Mouse (Mus musculus): ENCODE data around the gene Vat1. TPM values are rescaled to one million over a fixed set of nuclear protein-coding genes. Genes with fewer than 3 reads are reported as not detected.
A peak's percentile ranks its signal among the peaks of the same experiment; 100 is the strongest.

Gene Vat1
- polyA plus RNA-seq, 1 experiment = 204 TPM

DNA sequence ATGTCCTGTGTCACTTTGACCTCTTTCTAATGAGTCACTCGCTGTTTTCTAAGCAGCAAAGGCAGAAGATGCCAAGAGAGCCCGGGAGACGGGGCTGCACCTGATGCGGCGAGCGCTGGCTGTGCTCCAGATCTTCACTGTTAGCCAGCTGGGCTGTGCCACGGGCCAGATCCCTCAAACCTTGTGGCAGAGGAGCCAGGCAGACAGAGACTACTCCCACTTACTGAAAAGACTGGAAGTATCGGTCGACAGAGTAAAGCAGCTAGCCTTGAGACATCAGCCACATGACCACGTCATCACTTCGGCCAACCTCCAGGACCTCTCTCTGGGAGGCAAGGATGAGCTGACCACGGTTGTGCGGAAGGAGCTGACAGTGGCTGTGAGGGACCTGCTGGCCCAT, 32.6 kb downstream of the Vat1 start:
- DNase-seq (ENCODE audit: low read depth) = peak; percentile 26
- TF ChIP-seq POLR2A (IDR thresholded peaks at IDR 0.05; ENCODE audit: borderline replicate concordance, extremely low read depth, insufficient read depth, insufficient read length, poor library complexity, severe bottlenecking) (no peak), CTCF (IDR thresholded peaks at IDR 0.05; ENCODE audit: borderline replicate concordance, extremely low read depth, insufficient read depth, insufficient read length) (no peak)

DNA sequence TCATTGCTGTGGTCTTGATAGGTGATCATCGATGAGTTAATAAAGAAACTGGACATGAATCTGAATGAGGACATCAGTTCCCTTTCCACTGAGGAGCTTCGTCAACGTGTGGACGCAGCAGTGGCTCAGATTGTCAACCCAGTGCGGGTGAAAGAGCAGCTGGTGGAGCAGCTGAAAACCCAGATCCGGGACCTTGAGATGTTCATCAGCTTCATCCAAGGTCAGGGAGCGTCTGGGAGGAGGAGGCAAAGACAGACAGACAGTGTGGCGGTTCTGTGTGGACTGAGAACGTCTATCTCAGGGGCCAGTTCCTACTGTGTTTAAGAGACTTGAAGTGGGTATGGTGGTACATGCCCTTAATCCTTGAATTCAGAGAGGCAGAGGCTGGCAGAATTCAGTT, 34.7 kb downstream of the Vat1 start:
- no peak for DNase-seq (ENCODE audit: low read depth)
- TF ChIP-seq POLR2A (IDR thresholded peaks at IDR 0.05; ENCODE audit: borderline replicate concordance, extremely low read depth, insufficient read depth, insufficient read length, poor library complexity, severe bottlenecking) (no peak), CTCF (IDR thresholded peaks at IDR 0.05; ENCODE audit: borderline replicate concordance, extremely low read depth, insufficient read depth, insufficient read length) (no peak)

GRCm38 (mm10) chr11:101426165-101426564, 39.9 kb downstream of the Vat1 start:
- no peak for TF ChIP-seq POLR2A (IDR thresholded peaks at IDR 0.05; ENCODE audit: borderline replicate concordance, extremely low read depth, insufficient read depth, insufficient read length, poor library complexity, severe bottlenecking)
- TF ChIP-seq CTCF (IDR thresholded peaks at IDR 0.05; ENCODE audit: borderline replicate concordance, extremely low read depth, insufficient read depth, insufficient read length) = no peak
- DNase-seq (ENCODE audit: low read depth) = no peak

DNA sequence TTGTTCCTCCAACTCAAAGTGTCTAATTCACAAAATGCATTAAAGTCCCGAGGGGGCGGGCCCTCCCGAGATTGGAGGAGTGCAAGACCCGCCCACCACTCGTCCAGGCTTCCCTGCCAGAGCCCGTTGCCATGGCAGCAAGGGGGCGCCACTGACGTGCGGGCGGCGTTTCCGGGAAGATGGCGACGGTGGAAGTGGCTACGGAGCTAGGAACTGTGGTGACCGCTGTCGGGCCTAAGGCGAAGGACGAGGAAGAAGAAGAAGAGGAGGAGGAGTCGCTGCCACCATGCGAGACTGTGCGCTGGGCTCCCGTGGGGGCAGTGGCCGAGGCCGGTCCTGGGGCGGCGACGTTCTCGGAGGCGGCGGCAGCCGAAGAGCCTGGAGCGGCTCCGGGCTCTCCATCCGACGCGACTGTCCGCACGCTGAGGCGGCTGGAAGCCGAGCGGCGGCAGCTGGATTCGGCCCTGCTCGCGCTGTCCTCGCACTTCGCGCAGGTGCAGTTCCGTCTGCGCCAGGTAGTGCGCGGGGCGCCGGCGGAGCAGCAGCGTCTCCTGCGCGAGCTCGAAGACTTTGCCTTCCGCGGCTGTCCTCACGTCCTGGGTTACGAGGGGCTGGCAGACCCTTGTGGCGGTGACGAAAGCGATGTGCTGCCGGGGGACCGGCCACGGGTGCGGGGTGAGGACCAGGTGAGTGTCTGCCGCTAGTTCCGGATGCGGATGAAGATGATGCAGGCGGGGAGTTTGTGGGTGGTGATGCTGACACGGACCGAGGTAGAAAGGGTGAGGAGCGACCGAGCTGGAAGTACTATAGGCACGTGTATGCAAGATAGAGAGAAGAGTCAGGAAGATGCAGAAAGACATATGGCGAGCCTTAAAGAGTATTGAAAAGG, 40.9 kb downstream of the Vat1 start, which contains the start of the genes Rundc1 and Ptges3l:
Gene Rundc1 (plus strand): TSS at position 161 of the 889 bp plus-strand sequence.
Gene Ptges3l (minus strand): TSS at position 409 of the 889 bp plus-strand sequence.
- DNase-seq (ENCODE audit: low read depth) = peak; percentile 98
- no peak for TF ChIP-seq CTCF (IDR thresholded peaks at IDR 0.05; ENCODE audit: borderline replicate concordance, extremely low read depth, insufficient read depth, insufficient read length)
- 0 out of 2 replicates have a peak, but pooled peaks have one; percentile 16 for TF ChIP-seq POLR2A (IDR thresholded peaks at IDR 0.05; ENCODE audit: borderline replicate concordance, extremely low read depth, insufficient read depth, insufficient read length, poor library complexity, severe bottlenecking)

DNA sequence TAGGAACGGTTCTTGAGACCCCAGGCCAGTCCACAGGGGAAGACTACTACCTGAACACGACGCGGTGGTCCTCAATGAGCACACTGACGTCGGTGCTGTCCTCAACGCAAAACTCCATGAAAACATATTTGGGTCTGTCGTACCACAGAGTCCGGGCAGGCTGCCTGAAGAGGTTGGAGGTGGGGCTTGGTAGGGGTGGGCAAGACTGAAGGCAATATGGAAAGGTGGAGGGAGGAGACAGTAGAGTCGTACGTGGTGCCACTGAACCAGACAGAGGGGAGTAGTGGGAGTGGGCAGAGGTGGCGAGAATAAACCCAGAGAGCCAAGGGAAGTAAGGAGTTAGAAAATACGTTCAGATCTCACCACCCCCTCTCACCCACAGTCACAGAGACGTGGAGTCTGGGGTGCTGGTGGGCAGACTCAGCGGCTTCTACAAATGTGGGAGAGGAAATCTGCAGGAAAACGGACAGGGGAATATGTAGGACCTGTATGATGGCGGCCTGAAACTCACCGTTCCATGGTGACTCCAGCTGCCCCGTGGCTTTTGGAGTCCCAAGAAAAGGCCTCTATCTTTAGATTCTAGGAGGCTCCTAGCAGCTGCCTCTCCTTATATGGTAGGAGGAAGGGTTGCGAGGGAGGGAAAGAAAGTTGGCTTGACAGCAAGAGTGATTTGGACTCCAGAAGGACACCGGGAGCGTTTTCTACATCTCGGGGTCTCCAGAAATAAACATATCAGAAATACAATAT, 41.8 kb downstream of the Vat1 start, which contains the start of gene Gm27029:
Gene Gm27029 (minus strand): TSS at position 692 of the 747 bp plus-strand sequence.
- peak; percentile 11 for DNase-seq (ENCODE audit: low read depth)
- TF ChIP-seq CTCF (IDR thresholded peaks at IDR 0.05; ENCODE audit: borderline replicate concordance, extremely low read depth, insufficient read depth, insufficient read length) = no peak
- no peak for TF ChIP-seq POLR2A (IDR thresholded peaks at IDR 0.05; ENCODE audit: borderline replicate concordance, extremely low read depth, insufficient read depth, insufficient read length, poor library complexity, severe bottlenecking)

- no peak for DNase-seq (ENCODE audit: low read depth)
- TF ChIP-seq POLR2A (IDR thresholded peaks at IDR 0.05; ENCODE audit: borderline replicate concordance, extremely low read depth, insufficient read depth, insufficient read length, poor library complexity, severe bottlenecking) (no peak), CTCF (IDR thresholded peaks at IDR 0.05; ENCODE audit: borderline replicate concordance, extremely low read depth, insufficient read depth, insufficient read length) (no peak)
Observed at GRCm38 (mm10) chr11:101420148-101420547, 45.9 kb downstream of the Vat1 start.

GRCm38 (mm10) chr11:101419610-101420009, 46.4 kb downstream of the Vat1 start:
- DNase-seq (ENCODE audit: low read depth) = peak; percentile 25
- no peak for TF ChIP-seq POLR2A (IDR thresholded peaks at IDR 0.05; ENCODE audit: borderline replicate concordance, extremely low read depth, insufficient read depth, insufficient read length, poor library complexity, severe bottlenecking)
- TF ChIP-seq CTCF (IDR thresholded peaks at IDR 0.05; ENCODE audit: borderline replicate concordance, extremely low read depth, insufficient read depth, insufficient read length) = peak; percentile 6; the same call in 1 of the 2 replicates

DNA sequence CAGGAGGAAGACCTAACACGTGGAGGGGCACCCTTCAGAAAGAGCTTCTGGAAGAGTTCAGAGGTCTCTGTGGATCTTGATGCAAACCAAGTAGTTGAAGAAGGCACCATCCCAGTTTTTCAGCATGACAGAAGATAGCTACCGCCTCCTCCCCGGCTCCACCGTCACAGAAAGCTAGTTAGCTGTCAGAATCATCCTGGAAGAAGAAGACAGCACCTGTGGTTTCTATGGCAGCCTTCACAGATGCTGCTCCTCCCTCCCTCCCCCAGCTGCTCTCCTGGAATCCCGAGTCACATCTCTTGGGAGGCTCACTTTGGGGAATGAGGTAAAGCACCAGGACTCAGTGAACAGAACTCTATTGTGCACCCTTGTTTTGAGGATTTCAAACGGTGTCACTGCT, 47.0 kb downstream of the Vat1 start:
- TF ChIP-seq CTCF (IDR thresholded peaks at IDR 0.05; ENCODE audit: borderline replicate concordance, extremely low read depth, insufficient read depth, insufficient read length) = no peak
- no peak for TF ChIP-seq POLR2A (IDR thresholded peaks at IDR 0.05; ENCODE audit: borderline replicate concordance, extremely low read depth, insufficient read depth, insufficient read length, poor library complexity, severe bottlenecking)
- no peak for DNase-seq (ENCODE audit: low read depth)

- peak; percentile 95 for DNase-seq (ENCODE audit: low read depth)
- TF ChIP-seq POLR2A (IDR thresholded peaks at IDR 0.05; ENCODE audit: borderline replicate concordance, extremely low read depth, insufficient read depth, insufficient read length, poor library complexity, severe bottlenecking) = peak; percentile 46; the same call in 1 of the 2 replicates
- no peak for TF ChIP-seq CTCF (IDR thresholded peaks at IDR 0.05; ENCODE audit: borderline replicate concordance, extremely low read depth, insufficient read depth, insufficient read length)
Observed at GRCm38 (mm10) chr11:101417101-101417855, 48.8 kb downstream of the Vat1 start, which contains the start of gene Aarsd1. Gene Aarsd1, minus strand, starts transcription at chr11:101417615.

GRCm38 (mm10) chr11:101416433-101417100, 49.5 kb downstream of the Vat1 start:
- TF ChIP-seq POLR2A (IDR thresholded peaks at IDR 0.05; ENCODE audit: borderline replicate concordance, extremely low read depth, insufficient read depth, insufficient read length, poor library complexity, severe bottlenecking) (no peak), CTCF (IDR thresholded peaks at IDR 0.05; ENCODE audit: borderline replicate concordance, extremely low read depth, insufficient read depth, insufficient read length) (no peak)
- peak; percentile 37 for DNase-seq (ENCODE audit: low read depth)

All from brain, embryonic 14.5 days (tissue).